Mouse (Mus musculus): ENCODE measurements around the gene Heatr5b.

DNA sequence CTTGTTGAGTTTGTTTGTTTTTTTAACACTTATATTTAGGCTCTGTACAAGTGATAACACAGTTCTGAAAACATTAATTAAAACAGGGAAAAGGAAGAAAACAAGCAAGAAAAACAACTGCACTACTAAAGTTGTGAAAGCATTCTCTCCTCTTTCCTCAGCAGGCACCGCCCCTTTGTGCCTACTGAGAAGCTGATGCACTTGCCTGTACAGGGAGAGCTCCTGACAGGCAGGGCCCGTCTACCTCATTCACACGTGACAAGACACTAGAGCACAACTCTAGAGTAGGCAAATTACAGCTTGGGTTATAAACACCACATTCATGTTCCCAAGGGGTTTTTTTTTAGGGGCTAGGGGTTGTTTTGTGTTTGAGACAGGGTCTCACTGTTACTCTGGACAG is 65.8 kb downstream of the Heatr5b start:
- TF ChIP-seq POLR2A (IDR thresholded peaks at IDR 0.05; ENCODE audit: insufficient read depth, low read depth, low read length), result no peak
- no peak for TF ChIP-seq CTCF (IDR thresholded peaks at IDR 0.05)
- TF ChIP-seq EP300 (IDR thresholded peaks at IDR 0.05; ENCODE audit: insufficient read depth, low read depth, low read length), result 0 out of 2 replicates have a peak, but pooled peaks have one; percentile 16
